Mouse (Mus musculus): Measurements from ENCODE around the gene Casc3. TPM values are rescaled to one million over a fixed set of nuclear protein-coding genes. Genes with fewer than 3 reads are reported as not detected.

Gene Casc3
- polyA plus RNA-seq, 1 experiment from 2014 or later = 65.5 TPM

GRCm38 (mm10) chr11:98785772-98786281 lies 18.9 kb upstream of the Casc3 start:
- no peaks in the 10 kb centered on the region for H3K36me3 ChIP-seq
- no peak for ATAC-seq (ENCODE audit: low FRiP score, low read depth)
- WGBS = 10% methylated on average over 12 of the region's 12 CpGs
- H3K9me3 ChIP-seq = no peaks in the 10 kb centered on the region
- peak overlapping the region; percentile 29 for H3K4me2 ChIP-seq (replicated peaks)
- peak overlapping the region; percentile 56 for H3K27ac ChIP-seq (replicated peaks)
- H3K9ac ChIP-seq (replicated peaks) = 0 out of 2 replicates have a peak overlapping the region, but pooled peaks have one; percentile 16
- H3K27me3 ChIP-seq = peaks cover 3% of the 10 kb centered on the region
- peaks cover 62% of the 10 kb centered on the region for H3K4me1 ChIP-seq
- H3K4me3 ChIP-seq = no peak overlapping the region

GRCm38 (mm10) chr11:98786359-98787214 lies 18.1 kb upstream of the Casc3 start:
- WGBS = 4% methylated on average over 13 of the region's 15 CpGs
- peak overlapping the region; percentile 29 for H3K4me2 ChIP-seq (replicated peaks)
- peak; percentile 36; the same call in 1 of the 2 replicates for ATAC-seq (ENCODE audit: low FRiP score, low read depth)
- no peaks in the 10 kb centered on the region for H3K9me3 ChIP-seq
- peaks cover 59% of the 10 kb centered on the region for H3K4me1 ChIP-seq
- no peak overlapping the region for H3K9ac ChIP-seq (replicated peaks)
- no peaks in the 10 kb centered on the region for H3K36me3 ChIP-seq
- peak overlapping the region; percentile 56 for H3K27ac ChIP-seq (replicated peaks)
- no peak overlapping the region for H3K4me3 ChIP-seq
- H3K27me3 ChIP-seq = peaks cover 3% of the 10 kb centered on the region

DNA sequence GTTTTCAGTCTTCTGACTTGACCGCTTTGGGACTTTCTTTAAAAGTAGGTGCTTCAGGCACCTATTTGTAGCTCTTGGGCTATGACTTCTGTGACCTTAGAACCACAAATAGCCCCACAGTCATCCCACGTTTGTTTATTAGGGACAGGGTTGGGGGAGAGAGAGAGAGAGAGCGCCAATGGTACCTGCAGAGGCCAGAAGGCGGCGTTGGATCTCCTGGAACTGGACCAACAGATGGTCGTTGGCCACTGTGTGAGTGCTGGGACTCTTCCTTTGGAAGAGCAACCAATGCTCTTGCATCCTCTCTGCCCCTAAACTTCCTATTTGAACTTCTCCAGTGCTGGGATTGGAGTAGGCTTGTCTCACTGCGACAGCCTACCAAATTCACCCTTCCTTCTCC lies 17.5 kb upstream of the Casc3 start:
- H3K4me1 ChIP-seq = peaks cover 53% of the 10 kb centered on the region
- no peak overlapping the region for H3K4me3 ChIP-seq
- no peaks in the 10 kb centered on the region for H3K36me3 ChIP-seq
- no peak overlapping the region for H3K4me2 ChIP-seq (replicated peaks)
- ATAC-seq (ENCODE audit: low FRiP score, low read depth) = no peak
- H3K9me3 ChIP-seq = no peaks in the 10 kb centered on the region
- H3K9ac ChIP-seq (replicated peaks) = no peak overlapping the region
- 36% methylated on average over 7 of the region's 7 CpGs for WGBS
- peaks cover 3% of the 10 kb centered on the region for H3K27me3 ChIP-seq
- H3K27ac ChIP-seq (replicated peaks) = 0 out of 2 replicates have a peak overlapping the region, but pooled peaks have one; percentile 56

GRCm38 (mm10) chr11:98787691-98788090 lies 17.0 kb upstream of the Casc3 start:
- WGBS = 93% methylated on average over 1 of the region's 1 CpGs
- no peak overlapping the region for H3K27ac ChIP-seq (replicated peaks)
- H3K4me2 ChIP-seq (replicated peaks) = no peak overlapping the region
- no peak for ATAC-seq (ENCODE audit: low FRiP score, low read depth)
- no peaks in the 10 kb centered on the region for H3K36me3 ChIP-seq
- H3K27me3 ChIP-seq = peaks cover 3% of the 10 kb centered on the region
- H3K9ac ChIP-seq (replicated peaks) = no peak overlapping the region
- no peak overlapping the region for H3K4me3 ChIP-seq
- no peaks in the 10 kb centered on the region for H3K9me3 ChIP-seq
- peaks cover 52% of the 10 kb centered on the region for H3K4me1 ChIP-seq

GRCm38 (mm10) chr11:98788139-98788538 lies 16.6 kb upstream of the Casc3 start:
- Histone ChIP-seq H3K27ac (replicated peaks) (peak overlapping the region; percentile 30), H3K27me3 (peaks cover 3% of the 10 kb centered on the region), H3K9me3 (no peaks in the 10 kb centered on the region), H3K4me1 (peaks cover 52% of the 10 kb centered on the region), H3K9ac (replicated peaks) (no peak overlapping the region), H3K4me3 (no peak overlapping the region), H3K36me3 (no peaks in the 10 kb centered on the region), H3K4me2 (replicated peaks) (peak overlapping the region; percentile 96; the same call in 1 of the 2 replicates)
- 88% methylated on average over 5 of the region's 5 CpGs for WGBS
- no peak for ATAC-seq (ENCODE audit: low FRiP score, low read depth)

GRCm38 (mm10) chr11:98788550-98789218 lies 16.0 kb upstream of the Casc3 start:
- peak overlapping the region; percentile 30 for H3K27ac ChIP-seq (replicated peaks)
- WGBS = 13% methylated on average over 18 of the region's 18 CpGs
- peaks cover 52% of the 10 kb centered on the region for H3K4me1 ChIP-seq
- H3K4me3 ChIP-seq = peak overlapping the region; percentile 46
- no peaks in the 10 kb centered on the region for H3K9me3 ChIP-seq
- H3K27me3 ChIP-seq = peaks cover 3% of the 10 kb centered on the region
- H3K4me2 ChIP-seq (replicated peaks) = peak overlapping the region; percentile 96
- H3K36me3 ChIP-seq = no peaks in the 10 kb centered on the region
- H3K9ac ChIP-seq (replicated peaks) = peak overlapping the region; percentile 59
- peak; percentile 83 for ATAC-seq (ENCODE audit: low FRiP score, low read depth)

- Histone ChIP-seq H3K4me3 (peak overlapping the region; percentile 46), H3K9me3 (no peaks in the 10 kb centered on the region), H3K27me3 (no peaks in the 10 kb centered on the region; the same call in none of the 2 replicates), H3K4me1 (peaks cover 54% of the 10 kb centered on the region), H3K36me3 (no peaks in the 10 kb centered on the region), H3K9ac (replicated peaks) (peak overlapping the region; percentile 59), H3K4me2 (replicated peaks) (peak overlapping the region; percentile 96), H3K27ac (replicated peaks) (no peak overlapping the region)
- 0 out of 2 replicates have a peak, but pooled peaks have one; percentile 27 for ATAC-seq (ENCODE audit: low FRiP score, low read depth)
- 1% methylated on average over 25 of the region's 25 CpGs for WGBS
These were observed 15.4 kb upstream of the Casc3 start for GRCm38 (mm10) chr11:98789219-98789807.

GRCm38 (mm10) chr11:98789824-98790223 lies 14.9 kb upstream of the Casc3 start:
- H3K4me2 ChIP-seq (replicated peaks) = peak overlapping the region; percentile 96
- 39% methylated on average over 5 of the region's 5 CpGs for WGBS
- H3K9me3 ChIP-seq = no peaks in the 10 kb centered on the region
- H3K27me3 ChIP-seq = no peaks in the 10 kb centered on the region; the same call in 1 of the 2 replicates
- H3K27ac ChIP-seq (replicated peaks) = no peak overlapping the region
- H3K4me1 ChIP-seq = peaks cover 54% of the 10 kb centered on the region
- H3K4me3 ChIP-seq = peak overlapping the region; percentile 46; the same call in 1 of the 2 replicates
- ATAC-seq (ENCODE audit: low FRiP score, low read depth) = no peak
- no peak overlapping the region for H3K9ac ChIP-seq (replicated peaks)
- H3K36me3 ChIP-seq = no peaks in the 10 kb centered on the region

GRCm38 (mm10) chr11:98790631-98791205 lies 14.0 kb upstream of the Casc3 start:
- no peak overlapping the region for H3K9ac ChIP-seq (replicated peaks)
- no peak for ATAC-seq (ENCODE audit: low FRiP score, low read depth)
- H3K4me2 ChIP-seq (replicated peaks) = no peak overlapping the region
- peaks cover 48% of the 10 kb centered on the region for H3K4me1 ChIP-seq
- H3K27me3 ChIP-seq = no peaks in the 10 kb centered on the region
- 85% methylated on average over 5 of the region's 5 CpGs for WGBS
- H3K27ac ChIP-seq (replicated peaks) = no peak overlapping the region
- H3K9me3 ChIP-seq = no peaks in the 10 kb centered on the region
- H3K36me3 ChIP-seq = no peaks in the 10 kb centered on the region
- no peak overlapping the region for H3K4me3 ChIP-seq

DNA sequence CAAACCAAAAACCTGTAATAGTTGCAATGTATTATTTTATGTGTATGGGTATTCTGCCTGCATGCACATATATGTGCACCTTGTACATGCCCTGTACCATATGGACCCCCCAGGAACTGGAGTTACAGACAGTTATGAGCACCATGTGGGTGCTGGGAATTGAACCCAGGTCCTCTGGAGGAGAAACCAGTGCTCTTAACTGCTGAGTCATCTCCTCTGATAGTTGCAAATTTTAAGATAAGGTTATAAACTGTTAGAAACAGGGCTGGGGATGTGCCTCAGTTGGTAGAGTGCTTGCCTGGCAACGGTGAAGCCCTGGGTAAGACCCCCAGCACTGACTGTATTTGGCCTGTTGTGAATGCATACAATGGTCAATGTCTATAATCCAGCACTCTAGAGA lies 13.3 kb upstream of the Casc3 start:
- ATAC-seq (ENCODE audit: low FRiP score, low read depth) = no peak
- Histone ChIP-seq H3K4me2 (replicated peaks) (no peak overlapping the region), H3K4me1 (peaks cover 41% of the 10 kb centered on the region), H3K9ac (replicated peaks) (no peak overlapping the region), H3K27me3 (no peaks in the 10 kb centered on the region), H3K9me3 (no peaks in the 10 kb centered on the region), H3K4me3 (no peak overlapping the region), H3K27ac (replicated peaks) (no peak overlapping the region), H3K36me3 (no peaks in the 10 kb centered on the region)
- 83% methylated on average over 1 of the region's 1 CpGs for WGBS

GRCm38 (mm10) chr11:98792081-98792480 lies 12.6 kb upstream of the Casc3 start:
- no peak overlapping the region for H3K27ac ChIP-seq (replicated peaks)
- no peak overlapping the region for H3K4me3 ChIP-seq
- H3K9me3 ChIP-seq = no peaks in the 10 kb centered on the region
- H3K4me1 ChIP-seq = peaks cover 35% of the 10 kb centered on the region
- H3K27me3 ChIP-seq = no peaks in the 10 kb centered on the region
- no peak overlapping the region for H3K4me2 ChIP-seq (replicated peaks)
- WGBS = 5% methylated on average over 4 of the region's 4 CpGs
- peak overlapping the region; percentile 37; the same call in 1 of the 2 replicates for H3K9ac ChIP-seq (replicated peaks)
- H3K36me3 ChIP-seq = no peaks in the 10 kb centered on the region
- ATAC-seq (ENCODE audit: low FRiP score, low read depth) = no peak

Measured in midbrain, embryonic 12.5 days (tissue).